Mouse (Mus musculus): ENCODE measurements at regions not wholly inside any gene's neighbourhood (a gene's known extent, or its start where the extent isn't known, plus 50 kb on each side); places are given as distances from the start of the nearest gene placed in this dataset.

DNA sequence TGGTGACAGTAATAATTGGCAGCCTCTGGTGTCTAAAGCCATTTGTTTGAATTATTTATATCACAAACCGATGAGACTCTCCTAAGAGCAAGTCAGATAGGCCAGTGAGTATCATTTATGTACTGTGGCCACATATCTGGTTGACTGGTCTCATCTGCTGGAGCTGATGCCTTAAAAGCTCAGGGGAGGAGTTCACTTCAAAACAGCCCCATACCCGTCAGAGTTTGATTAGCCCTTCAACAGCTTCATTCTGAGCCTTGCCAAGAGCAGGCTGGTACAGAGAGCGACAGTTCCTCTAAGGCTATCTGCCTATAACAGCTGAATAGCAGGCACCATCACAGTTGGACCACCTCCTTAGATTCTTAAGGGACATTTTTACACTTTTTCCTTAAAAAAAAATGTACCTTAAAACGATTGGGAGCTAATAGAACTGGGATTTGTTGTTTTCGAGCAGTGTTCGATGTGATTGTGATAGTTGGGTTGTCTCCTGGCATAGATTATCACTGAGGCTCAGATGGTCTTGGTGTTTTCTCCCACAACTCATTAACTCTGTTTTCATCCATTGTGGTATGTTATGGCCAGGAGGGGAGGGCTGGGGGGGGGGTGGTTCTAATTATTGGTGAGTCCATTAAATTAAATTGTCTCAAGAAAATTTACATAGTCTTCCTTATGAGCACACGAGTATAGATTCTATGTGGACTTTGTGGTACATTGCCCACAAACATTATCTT, 68.0 kb upstream of the Rgmb start:
- TF ChIP-seq GATA4 (IDR thresholded peaks at IDR 0.05; ENCODE audit: insufficient replicate concordance, low read length): no peak

DNA sequence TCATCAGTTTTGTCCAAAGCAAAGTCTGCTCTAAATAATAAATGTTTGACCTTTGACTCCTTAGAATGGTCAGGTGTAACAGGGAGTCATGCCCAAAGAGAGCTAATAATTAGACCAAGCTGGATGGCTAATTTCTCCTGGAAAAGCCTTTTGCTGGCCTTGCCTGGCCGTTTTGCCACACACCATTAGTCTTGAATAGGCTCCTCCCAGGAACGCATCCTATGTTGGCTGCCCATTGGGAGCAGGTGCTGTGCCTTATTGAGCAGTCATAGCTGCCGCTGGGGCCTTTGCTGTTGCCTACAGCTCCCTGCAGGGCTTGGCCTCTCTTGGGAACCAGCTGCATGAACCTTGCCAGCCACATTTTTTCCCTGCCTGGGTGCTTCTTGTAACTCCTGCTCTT, 65.1 kb upstream of the Rgmb start:
- TF ChIP-seq GATA4 (IDR thresholded peaks at IDR 0.05; ENCODE audit: insufficient replicate concordance, low read length): no peak

DNA sequence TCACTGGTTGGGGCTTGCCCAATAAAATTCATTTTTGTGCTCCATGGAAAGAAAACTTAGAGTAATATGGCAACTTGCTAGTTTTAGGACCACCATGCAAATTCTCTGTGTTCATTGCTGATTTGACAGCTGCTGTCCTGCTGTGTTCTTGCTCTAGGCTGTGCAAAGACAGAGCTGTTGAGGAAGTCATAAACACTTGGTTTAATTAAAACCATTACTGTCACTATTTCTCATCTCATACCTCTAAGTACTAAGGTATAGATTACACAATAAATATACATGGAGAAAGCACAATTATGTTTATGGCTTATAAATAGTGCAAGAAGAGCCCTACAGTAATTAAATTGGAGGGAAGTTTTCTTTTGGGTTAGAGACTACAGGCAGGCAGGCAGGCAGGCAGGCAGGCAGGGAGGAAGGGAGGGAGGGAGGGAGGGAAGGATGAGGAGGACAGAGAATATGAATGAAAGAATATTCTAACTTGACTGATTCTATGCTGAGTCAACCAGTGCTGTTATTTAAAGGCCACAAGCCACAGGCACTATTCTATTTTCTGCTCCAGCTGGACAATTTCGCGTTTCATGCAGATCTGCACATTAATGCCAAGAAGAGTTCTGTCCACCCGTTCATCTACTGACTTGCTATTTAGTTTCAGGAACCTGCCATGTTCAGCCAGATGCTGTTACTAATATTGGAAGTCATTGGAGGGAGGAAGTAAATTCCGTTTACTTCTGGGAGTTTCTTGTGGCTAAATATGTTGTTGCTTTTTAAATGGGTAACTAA, 61.2 kb upstream of the Rgmb start:
- TF ChIP-seq GATA4 (IDR thresholded peaks at IDR 0.05; ENCODE audit: insufficient replicate concordance, low read length): no peak

DNA sequence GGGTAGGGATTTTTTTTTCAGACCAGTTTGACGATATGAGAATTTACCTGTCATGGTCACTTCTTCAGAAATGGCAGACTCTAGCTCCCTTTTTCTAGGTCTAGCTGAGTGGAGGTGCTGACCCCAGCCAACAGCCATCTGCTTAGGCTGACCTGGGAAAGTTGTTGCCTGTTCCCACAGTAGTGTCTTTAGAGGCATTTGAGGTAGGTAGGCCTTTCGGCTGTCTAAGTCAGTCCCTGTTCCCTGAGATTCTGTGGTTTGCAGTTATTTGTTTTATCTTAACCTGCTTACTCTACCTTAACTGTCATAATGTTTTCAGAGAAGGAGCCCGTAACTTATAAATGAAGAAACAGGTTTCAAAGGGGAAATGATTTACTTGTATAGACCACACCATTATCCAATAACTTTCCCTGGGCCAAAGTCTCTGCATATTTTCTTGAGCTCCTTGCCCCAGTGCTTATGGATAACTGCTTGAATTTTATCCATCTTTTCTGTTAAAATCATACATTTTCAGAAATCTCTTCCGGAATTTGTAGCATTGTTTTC, 59.8 kb upstream of the Rgmb start:
- no peak for TF ChIP-seq GATA4 (IDR thresholded peaks at IDR 0.05; ENCODE audit: insufficient replicate concordance, low read length)

DNA sequence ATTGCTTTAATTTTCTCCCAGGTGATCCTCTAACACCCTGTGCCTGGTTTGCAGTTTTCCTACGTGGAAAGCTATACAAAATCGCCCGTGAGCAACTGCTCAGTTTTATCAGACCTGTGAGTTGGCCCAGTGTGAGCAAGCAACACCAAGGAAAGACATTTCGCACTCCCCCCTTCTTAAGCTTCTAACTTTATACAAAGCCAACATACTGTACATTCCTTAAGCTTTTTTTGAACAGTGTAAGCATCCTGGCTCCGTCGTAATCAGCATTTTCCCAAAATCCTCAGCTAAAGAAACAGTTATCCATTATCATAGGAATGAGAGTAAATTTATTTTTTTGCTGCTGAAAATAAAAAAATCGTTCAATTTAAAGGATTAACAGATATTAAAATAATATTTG, 52.0 kb upstream of the Rgmb start:
- no peak for TF ChIP-seq GATA4 (IDR thresholded peaks at IDR 0.05; ENCODE audit: insufficient replicate concordance, low read length)

DNA sequence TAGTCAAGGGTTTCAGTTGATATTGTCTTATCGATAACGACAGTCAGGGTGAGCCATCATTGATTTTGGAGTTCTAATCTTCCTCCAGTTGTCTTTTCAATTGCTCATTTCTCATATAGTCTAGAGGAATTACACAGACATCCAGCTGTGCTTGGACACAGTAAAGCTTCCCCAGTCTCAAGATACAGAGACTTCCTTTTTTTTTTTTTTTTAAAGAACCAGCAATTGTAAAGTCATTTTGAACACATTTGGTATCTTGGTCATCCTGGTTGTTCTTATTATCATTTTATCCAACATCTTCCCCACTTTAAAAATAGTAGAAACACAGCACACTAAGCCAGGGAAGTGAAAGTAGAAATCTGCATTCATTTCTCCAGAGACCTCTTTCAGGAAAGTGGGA, 51.4 kb upstream of the Rgmb start:
- TF ChIP-seq GATA4 (IDR thresholded peaks at IDR 0.05; ENCODE audit: insufficient replicate concordance, low read length): no peak

Measured in liver, adult (tissue).